Mouse (Mus musculus): Measurements from ENCODE around the gene Ipo4. TPM values are rescaled to one million over a fixed set of nuclear protein-coding genes. Genes with fewer than 3 reads are reported as not detected.

Gene Ipo4
- polyA plus RNA-seq, 1 experiment from 2014 or later = 65.5 TPM

- no peak overlapping the region for H3K4me3 ChIP-seq
- peaks cover under 1% of the 10 kb centered on the region; the same call in 1 of the 2 replicates for H3K4me1 ChIP-seq
- H3K9me3 ChIP-seq (replicated peaks) = no peaks in the 10 kb centered on the region
- H3K27ac ChIP-seq = no peak overlapping the region
- peaks cover 93% of the 10 kb centered on the region for H3K36me3 ChIP-seq (ENCODE audit: poor library complexity, severe bottlenecking)
- H3K9ac ChIP-seq = no peak overlapping the region
- WGBS = 96% methylated on average over 21 of the region's 21 CpGs
- H3K27me3 ChIP-seq = no peaks in the 10 kb centered on the region
- ATAC-seq = no peak
- H3K4me2 ChIP-seq = no peak overlapping the region
These were observed 37.0 kb downstream of the Ipo4 start for GRCm38 (mm10) chr14:55598521-55599390.

GRCm38 (mm10) chr14:55596036-55596690, 39.6 kb downstream of the Ipo4 start:
- no peak overlapping the region for H3K4me3 ChIP-seq
- no peak overlapping the region for H3K4me2 ChIP-seq
- 75% methylated on average over 13 of the region's 13 CpGs for WGBS
- no peaks in the 10 kb centered on the region for H3K27me3 ChIP-seq
- H3K9ac ChIP-seq = no peak overlapping the region; the same call in 1 of the 2 replicates
- no peaks in the 10 kb centered on the region for H3K9me3 ChIP-seq (replicated peaks)
- peaks cover 67% of the 10 kb centered on the region for H3K36me3 ChIP-seq (ENCODE audit: poor library complexity, severe bottlenecking)
- peaks cover 18% of the 10 kb centered on the region for H3K4me1 ChIP-seq
- ATAC-seq = no peak
- H3K27ac ChIP-seq = no peak overlapping the region

DNA sequence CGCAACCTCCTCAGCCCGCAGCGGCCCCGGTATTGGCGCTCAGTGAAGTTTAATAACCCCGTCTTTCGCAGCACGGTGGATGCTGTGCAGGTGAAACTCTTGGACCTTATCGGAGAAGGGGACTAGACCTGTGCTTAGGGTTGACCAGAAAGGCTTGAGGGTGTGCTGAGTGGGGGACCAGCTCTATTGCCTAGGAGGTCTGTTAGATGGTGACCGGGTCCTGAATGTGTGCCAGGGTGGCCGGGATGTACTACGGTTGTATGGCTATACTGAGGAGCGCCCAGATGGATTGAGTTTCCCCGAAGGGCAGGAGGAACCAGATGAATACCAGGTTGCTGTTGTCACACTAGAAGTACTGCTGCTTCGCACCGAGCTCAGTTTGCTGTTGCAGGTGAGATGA, 43.5 kb downstream of the Ipo4 start:
- Histone ChIP-seq H3K9me3 (replicated peaks) (no peaks in the 10 kb centered on the region), H3K9ac (peak overlapping the region; percentile 89), H3K27ac (no peak overlapping the region), H3K4me1 (peaks cover 32% of the 10 kb centered on the region), H3K4me3 (peak overlapping the region; percentile 92), H3K36me3 (ENCODE audit: poor library complexity, severe bottlenecking) (peaks cover 40% of the 10 kb centered on the region), H3K27me3 (no peaks in the 10 kb centered on the region), H3K4me2 (peak overlapping the region; percentile 92)
- WGBS = 8% methylated on average over 16 of the region's 16 CpGs
- ATAC-seq = no peak

DNA sequence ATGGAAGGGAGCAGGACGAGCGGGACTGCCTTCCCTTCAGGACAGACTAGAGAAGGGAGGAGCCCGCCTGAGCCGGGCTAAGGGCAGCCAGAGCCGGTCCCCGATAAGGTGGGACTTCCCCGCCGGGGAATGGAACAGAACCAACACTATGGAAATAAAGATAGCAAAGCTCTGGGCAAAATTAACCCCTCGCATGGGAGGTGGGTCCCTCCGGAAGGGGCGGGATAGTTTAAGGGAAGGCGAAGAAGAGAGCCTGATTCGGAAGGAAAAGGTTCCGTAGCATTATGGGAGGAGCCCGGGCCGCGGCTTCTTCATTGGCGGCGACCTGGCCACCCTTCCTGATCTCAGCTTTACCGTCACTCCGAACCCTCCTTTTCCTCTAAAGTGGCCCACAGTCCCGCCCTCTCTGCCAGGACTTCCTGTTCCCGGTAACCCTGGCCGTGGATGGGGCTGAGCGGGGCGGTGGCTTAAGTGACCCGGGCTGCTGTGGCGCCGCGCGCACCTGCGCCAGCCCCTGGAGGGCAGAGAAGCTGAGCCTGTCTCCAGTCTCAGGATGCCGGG, 44.3 kb downstream of the Ipo4 start, which contains the start of gene Rnf31:
TSS of gene Rnf31 (plus strand) at position 378 of the 561 bp plus-strand sequence.
- under 1% methylated on average over 33 of the region's 33 CpGs for WGBS
- Histone ChIP-seq H3K27ac (peak within 1 kb of the TSS; percentile 94), H3K36me3 (ENCODE audit: poor library complexity, severe bottlenecking) (peaks cover 38% of the 10 kb centered on the region), H3K9me3 (replicated peaks) (no peaks in the 10 kb centered on the region), H3K9ac (peak within 1 kb of the TSS; percentile 89), H3K4me1 (peaks cover 32% of the 10 kb centered on the region), H3K4me2 (peak within 1 kb of the TSS; percentile 92), H3K4me3 (peak within 1 kb of the TSS; percentile 92), H3K27me3 (no peaks in the 10 kb centered on the region)
- ATAC-seq = peak; percentile 90

- peak; percentile 96 for ATAC-seq
- Histone ChIP-seq H3K27me3 (no peaks in the 10 kb centered on the region), H3K4me3 (peak within 1 kb of the TSS; percentile 92), H3K27ac (peak within 1 kb of the TSS; percentile 94), H3K4me2 (peak within 1 kb of the TSS; percentile 92), H3K9me3 (replicated peaks) (no peaks in the 10 kb centered on the region), H3K9ac (peak within 1 kb of the TSS; percentile 89), H3K4me1 (peaks cover 32% of the 10 kb centered on the region), H3K36me3 (ENCODE audit: poor library complexity, severe bottlenecking) (peaks cover 32% of the 10 kb centered on the region)
- whole genome bisulfite sequencing = under 1% methylated on average over 22 of the region's 22 CpGs
These were observed 44.9 kb downstream of the Ipo4 start, which contains the start of gene Psme2 for GRCm38 (mm10) chr14:55590748-55591330. Psme2 (minus strand) TSS chr14:55591113.

- H3K27me3 ChIP-seq = no peaks in the 10 kb centered on the region
- H3K4me2 ChIP-seq = peak overlapping the region; percentile 92
- H3K36me3 ChIP-seq (ENCODE audit: poor library complexity, severe bottlenecking) = peaks cover 23% of the 10 kb centered on the region
- peak overlapping the region; percentile 92 for H3K4me3 ChIP-seq
- ATAC-seq = no peak
- WGBS = 89% methylated on average over 11 of the region's 11 CpGs
- peaks cover 36% of the 10 kb centered on the region for H3K4me1 ChIP-seq
- peak overlapping the region; percentile 89 for H3K9ac ChIP-seq
- H3K27ac ChIP-seq = peak overlapping the region; percentile 94; the same call in 1 of the 2 replicates
- H3K9me3 ChIP-seq (replicated peaks) = no peaks in the 10 kb centered on the region
These were observed 45.8 kb downstream of the Ipo4 start for GRCm38 (mm10) chr14:55589771-55590448.

- Histone ChIP-seq H3K27ac (no peak overlapping the region), H3K27me3 (no peaks in the 10 kb centered on the region), H3K9me3 (replicated peaks) (no peaks in the 10 kb centered on the region), H3K9ac (0 out of 2 replicates have a peak overlapping the region, but pooled peaks have one; percentile 21), H3K36me3 (ENCODE audit: poor library complexity, severe bottlenecking) (peaks cover 17% of the 10 kb centered on the region), H3K4me1 (peaks cover 43% of the 10 kb centered on the region), H3K4me3 (no peak overlapping the region), H3K4me2 (no peak overlapping the region)
- 88% methylated on average over 5 of the region's 5 CpGs for WGBS
- no peak for ATAC-seq
These were observed 46.5 kb downstream of the Ipo4 start for GRCm38 (mm10) chr14:55589271-55589670.

DNA sequence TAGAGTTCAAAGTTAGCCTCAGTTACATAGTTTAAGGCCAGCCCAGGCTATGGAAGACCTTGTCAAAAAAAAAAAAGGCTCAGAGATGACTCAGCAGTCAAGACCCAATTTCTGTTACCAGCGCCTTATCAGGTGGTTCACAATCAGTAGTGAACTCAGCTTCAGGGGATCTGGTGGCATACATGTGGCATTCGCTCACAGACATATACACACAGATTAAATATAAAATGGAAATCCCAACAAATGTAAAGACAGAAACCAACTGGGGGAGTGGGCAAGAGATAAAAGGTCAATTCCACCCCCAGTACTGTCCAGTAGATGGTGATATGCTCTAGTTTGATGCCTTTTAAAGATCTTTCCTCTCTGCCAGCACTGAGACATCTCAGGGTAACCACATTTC, 49.6 kb downstream of the Ipo4 start:
- WGBS = 97% methylated on average over 2 of the region's 2 CpGs
- no peak overlapping the region for H3K9ac ChIP-seq

GRCm38 (mm10) chr14:55585566-55585960, 50.2 kb downstream of the Ipo4 start:
- Histone ChIP-seq H3K27me3 (no peaks in the 10 kb centered on the region), H3K4me1 (peaks cover 25% of the 10 kb centered on the region), H3K4me2 (peak overlapping the region; percentile 70), H3K27ac (no peak overlapping the region), H3K9me3 (replicated peaks) (no peaks in the 10 kb centered on the region), H3K4me3 (no peak overlapping the region), H3K36me3 (ENCODE audit: poor library complexity, severe bottlenecking) (peaks cover 30% of the 10 kb centered on the region), H3K9ac (no peak overlapping the region)
- 65% methylated on average over 6 of the region's 6 CpGs for WGBS
- ATAC-seq = no peak

More for the DNA sequence above, 49.6 kb downstream of the Ipo4 start:
- Histone ChIP-seq H3K27me3 (no peaks in the 10 kb centered on the region), H3K27ac (no peak overlapping the region), H3K4me2 (no peak overlapping the region), H3K4me1 (peaks cover 25% of the 10 kb centered on the region), H3K9me3 (replicated peaks) (no peaks in the 10 kb centered on the region), H3K36me3 (ENCODE audit: poor library complexity, severe bottlenecking) (peaks cover 24% of the 10 kb centered on the region), H3K4me3 (no peak overlapping the region)
- no peak for ATAC-seq

- Histone ChIP-seq H3K4me2 (peak within 1 kb of the TSS; percentile 70), H3K36me3 (ENCODE audit: poor library complexity, severe bottlenecking) (peaks cover 36% of the 10 kb centered on the region), H3K4me1 (peaks cover 18% of the 10 kb centered on the region), H3K9me3 (replicated peaks) (no peaks in the 10 kb centered on the region), H3K4me3 (peak within 1 kb of the TSS; percentile 40), H3K9ac (peak within 1 kb of the TSS; percentile 56), H3K27ac (no peak within 1 kb of the TSS), H3K27me3 (no peaks in the 10 kb centered on the region)
- WGBS = 3% methylated on average over 43 of the region's 43 CpGs
- ATAC-seq = peak; percentile 61
These were observed 50.8 kb downstream of the Ipo4 start, which contains the start of gene Emc9 for GRCm38 (mm10) chr14:55584702-55585565. Emc9 (minus strand) TSS chr14:55585302.
